Mouse (Mus musculus) layer of hippocampus, adult 9-11 months (tissue): ENCODE results near the gene Mybph.

Source experiments
- DNase-seq: peaks from one replicate; pipeline ENCODE4 v3.0.0; 2022

The Mybph gene

DNA sequence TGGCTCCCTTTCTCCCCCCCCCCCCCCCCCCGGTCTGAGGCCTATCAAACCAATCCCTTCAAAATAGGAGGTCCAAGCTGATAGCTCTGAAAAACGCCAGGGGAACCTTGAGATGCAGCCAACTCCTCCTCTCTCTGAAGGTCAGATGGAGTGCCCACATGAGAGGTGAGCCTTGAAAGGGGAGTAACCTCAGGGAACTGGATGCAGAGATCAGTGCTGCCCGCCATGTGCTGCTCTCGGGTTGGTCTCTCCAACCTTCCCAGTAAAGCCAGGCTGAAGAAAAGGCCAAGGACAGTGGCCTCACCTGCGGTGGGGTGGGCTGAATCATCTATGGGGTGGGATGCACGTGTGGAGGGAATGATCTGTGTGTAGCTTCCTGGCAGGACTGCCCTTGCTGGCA, 19.1 kb downstream of the Mybph start:
- DNase-seq: no peak

DNA sequence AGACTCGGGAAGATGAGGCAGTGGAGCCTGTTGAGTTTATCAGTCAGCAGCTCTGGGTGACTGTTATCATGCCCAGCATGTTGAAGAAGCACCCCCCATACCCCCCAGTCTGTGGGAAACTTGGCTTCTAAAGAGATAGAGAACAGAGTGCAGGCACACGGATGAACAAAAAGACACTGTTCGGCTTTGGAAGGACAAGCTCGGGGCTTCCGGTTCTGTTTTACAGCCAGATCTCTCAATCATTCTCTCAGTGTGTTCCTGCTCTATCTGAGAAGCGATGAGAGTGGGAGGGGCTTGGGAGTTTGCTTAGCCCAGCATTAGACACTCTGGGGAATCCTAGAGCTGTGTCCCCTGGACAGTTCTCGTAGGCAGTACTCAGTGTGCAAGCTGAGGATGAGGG, 20.2 kb downstream of the Mybph start:
- no peak for DNase-seq

DNA sequence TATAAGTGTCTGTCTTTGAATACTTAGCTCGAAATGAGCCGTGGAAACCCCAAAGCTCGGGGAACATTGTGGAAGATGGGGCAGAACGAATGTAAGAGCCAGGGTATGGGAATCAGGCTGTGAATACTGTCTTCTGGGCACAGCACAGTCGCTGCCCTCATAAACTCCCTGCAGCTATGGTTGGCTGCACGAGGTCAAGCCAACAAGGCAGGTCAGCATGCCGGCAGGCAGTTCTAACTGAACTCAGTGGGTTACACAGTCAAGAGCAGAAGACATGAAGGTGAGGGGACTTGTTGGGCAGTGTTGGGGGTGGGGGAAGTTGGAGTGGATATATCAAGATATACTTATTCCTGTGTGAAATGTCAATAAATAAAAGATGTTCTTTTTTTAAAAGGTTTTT, 21.8 kb downstream of the Mybph start:
- no peak for DNase-seq

DNA sequence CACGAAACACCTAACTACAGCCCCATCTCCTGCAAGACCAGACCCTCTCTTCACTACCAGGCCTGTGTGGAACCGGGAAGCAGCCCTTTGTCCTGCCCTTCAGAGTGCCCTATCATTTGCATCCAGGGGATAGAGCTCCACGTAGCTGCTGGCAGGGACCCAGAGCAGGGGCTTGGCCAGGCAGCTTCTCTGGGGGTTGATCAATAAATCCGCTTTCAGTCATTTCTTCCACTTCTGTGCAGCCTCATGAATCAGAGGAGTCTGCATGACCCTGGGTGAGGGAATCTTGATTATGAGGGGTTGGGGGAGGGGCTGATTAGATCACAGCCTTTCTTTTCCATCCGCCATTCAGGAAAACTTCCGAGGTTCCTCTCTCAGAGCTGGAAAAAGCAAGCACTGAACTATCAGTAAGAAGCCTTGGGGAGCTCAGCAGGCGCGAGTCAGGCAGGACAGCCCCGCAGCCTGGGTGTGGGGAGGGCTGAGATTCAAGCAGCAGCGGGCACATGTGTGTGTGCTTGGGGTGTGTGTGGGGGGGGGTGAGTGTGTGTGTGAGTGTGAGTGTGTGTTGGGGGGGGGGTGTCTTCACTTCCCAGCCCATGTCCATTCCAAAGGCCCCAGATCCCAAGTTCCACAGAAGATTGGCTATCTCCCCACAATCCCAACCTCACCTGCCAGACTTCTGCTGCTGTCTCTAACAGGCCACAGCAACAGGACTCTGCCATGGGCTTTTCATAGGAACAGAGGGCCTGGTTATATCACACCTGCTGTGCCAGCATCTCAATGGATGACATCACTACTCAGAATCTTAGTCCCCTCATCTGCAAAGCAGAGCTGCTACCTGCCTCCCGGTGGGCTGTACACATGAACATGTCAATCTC, 22.7 kb downstream of the Mybph start:
- no peak for DNase-seq

DNA sequence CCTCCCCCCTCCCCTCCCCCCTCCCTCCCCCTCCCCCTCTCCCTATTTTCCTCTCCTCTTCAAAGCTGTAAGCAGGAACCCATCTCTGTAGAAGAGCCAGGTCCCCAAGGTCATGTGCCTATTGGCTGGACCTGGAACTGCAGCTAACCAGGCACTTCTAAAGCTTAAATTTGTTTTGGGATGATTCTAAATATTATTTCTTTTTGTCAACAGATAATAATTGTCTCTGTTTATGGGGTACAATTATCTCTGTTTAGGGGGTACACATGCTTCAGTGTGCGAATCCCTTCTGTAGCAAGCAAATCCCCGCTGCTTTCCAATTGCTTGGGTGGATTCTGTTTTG, 23.4 kb downstream of the Mybph start:
- no peak for DNase-seq

DNA sequence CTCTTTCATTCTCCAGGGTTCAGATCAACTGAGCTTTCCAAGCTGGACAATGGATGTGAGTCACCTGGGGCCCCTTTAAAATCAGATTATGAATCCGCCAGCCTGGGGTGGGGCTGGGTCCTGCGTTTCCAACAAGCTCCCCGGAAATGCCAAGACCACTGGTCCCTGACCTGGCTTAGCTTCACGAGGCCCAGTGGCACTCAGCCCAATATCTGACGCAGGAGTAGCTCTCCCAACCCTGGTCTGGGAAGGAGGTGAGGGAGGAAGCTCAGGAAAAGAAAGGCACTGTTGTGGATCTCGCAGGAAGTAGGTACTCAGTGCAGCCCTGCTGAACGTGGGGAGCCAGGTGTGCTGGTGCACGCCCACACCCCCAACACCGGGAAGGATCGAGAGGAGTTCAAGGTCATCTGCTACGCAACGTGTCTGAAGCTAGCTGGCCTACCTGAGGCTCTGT, 23.8 kb downstream of the Mybph start:
- DNase-seq: no peak

DNA sequence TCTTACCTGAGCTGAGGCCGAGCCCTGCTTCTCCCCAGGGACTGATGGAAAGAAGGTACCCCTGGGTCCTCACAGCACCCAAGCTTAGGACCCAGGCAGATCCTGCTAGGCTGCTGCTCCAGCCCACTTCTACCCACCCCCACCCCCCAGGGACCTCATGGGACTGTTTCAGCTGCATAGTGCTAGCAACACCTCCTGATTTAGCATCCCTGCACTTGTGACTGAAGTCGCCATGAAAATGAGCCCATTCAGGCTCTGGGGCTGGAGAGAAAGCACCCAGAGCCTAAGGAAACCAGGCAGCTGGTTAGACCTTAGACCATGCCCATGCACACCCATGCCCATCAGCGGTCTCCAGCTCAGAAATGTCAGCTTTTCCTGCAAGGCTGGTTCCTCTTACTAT, 24.7 kb downstream of the Mybph start:
- no peak for DNase-seq

DNA sequence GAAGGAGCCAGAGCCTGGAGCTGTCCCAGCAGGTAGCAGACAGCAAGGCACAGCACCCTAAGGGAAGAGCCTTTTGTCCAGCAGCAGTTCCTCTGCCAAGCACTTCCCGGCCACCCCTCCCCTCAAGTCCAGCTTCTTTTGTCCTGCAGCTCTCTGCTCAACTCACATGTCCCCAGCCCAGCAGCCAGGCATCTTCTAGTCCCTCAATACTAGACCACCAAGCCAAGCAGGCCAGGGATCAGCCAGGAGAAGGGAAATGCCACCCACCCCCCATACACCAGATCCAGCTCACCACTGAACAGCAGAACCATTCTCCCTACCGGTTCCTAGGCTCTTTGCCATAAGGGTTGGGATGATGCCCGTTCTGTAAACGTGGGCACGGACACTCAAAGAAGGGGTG, 26.4 kb downstream of the Mybph start:
- DNase-seq: no peak

DNA sequence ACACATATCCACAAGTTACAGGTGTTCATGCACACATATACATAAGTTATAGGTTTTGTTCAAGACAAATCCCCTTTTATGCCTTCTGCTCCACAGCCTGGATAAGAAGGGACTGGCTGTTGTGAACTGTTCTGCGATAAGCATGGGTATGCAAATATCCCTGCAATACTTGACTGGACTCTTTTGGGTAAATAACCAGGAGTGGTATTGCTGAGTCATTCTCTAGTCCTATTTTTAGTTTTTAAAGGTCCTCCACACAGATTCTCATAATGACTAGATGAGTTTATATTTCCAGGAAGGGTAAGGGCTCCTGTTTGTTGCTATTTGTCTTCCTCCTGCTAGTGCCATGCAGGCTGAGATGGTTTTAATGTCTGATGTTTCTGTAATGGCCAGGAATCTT, 27.9 kb downstream of the Mybph start:
- no peak for DNase-seq

DNA sequence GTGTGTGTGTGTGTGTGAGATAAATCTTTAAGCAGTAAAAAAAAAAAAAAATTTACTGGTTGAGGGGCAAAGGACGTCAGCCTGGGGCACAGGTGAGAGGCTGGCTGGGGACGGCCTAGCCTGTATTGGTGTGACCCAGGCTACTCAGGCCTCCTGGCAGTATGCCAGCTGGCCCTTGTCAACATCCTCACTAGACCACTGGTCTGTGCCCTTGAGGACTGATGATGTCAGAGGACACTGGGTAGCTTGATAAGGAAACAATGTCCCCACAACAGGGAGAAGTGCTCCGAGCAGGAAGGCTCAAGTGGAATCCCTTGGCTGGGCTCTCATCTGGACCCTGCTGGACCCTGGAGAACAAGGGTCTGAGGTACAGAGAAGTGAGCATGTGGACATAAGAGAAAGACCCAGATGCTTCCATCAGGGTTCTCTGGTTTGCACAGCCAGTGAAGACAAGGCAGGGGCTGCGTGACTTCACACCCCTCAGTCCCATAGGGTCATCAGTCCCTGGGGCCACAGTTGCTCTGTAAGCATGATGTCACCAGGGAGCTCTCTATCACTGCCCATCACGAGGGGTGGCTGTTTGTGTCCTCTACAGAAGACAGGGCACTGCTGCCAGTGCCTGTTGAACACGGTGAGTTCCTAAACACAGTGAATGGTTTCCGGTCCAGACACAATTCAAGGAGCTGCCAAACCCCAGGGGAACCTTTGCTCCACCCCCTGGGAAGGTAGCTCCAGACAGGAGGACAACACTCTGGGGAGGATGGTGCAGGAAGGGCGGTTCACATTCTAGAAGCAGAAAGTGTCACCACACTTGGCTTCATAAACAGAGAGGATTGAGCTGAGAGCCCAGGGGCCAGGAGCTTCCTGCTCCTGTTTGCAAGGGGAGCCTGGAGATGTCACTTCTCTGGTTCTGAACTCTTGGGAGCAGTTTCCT, 29.1 kb downstream of the Mybph start:
- no peak for DNase-seq

DNA sequence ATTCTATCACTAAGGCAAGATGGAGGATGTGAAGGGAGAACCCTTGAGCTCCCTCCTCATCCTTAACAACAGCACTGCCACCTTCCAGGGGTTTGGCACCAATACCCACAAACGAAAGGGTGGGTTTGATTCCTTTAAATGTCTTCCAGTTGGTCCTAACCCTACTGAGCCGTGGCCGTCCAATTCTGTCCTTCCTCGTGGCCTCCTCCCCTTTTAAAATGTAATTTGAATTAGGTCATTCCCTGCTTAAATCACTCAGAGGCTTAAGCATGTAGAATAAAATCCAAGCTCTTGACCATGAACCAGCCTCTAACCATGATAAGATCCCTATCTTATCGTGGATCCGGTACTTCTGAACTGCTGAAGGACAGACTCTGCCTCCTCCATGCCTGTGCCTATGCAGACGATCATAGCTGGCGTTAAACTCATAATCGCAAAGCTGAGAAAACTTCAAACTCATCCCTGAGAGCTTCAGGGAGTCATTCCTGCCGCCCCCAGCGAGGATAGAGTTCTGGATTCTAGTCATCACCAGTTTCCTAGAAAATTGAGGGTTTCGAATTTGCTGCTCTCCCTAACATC, 31.5 kb downstream of the Mybph start:
- DNase-seq: no peak

DNA sequence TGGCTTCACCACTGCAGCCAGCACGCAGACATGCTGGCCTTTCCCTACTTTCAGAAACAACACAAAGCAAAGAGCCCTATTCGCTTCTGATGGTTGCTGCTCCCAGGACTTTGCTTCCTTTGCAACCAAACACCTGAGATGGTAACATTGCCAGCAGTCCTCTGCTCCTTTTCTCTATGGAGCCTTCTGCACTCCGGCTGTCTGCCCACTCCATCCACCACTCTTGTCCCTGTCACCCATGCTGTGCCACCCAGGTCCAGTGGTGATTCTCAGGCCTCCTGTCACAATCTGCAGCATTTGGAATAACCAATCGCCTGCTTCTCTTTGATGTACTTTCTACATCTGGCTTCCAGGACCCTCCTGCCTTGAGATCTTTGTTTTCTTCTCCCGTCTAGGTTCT, 32.1 kb downstream of the Mybph start:
- DNase-seq: no peak

DNA sequence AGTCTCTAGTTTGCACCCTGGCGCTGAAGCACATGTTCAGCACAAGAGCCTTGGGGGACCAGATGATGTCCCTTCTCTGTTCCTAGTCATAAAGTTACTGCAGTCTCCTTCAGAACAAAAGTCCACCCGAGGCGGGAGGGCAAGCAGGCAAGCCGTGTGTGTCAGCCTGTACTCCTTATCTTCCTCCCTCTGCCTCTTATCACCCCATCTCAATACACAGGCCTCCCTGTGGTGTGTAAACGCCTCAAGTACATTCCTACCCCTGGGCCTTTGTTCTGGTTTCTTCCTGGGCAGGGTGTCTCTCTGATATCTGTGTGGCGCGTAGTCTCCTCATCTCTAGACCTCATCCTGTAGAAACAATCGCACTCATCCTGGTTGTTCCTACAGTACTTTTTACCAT, 33.5 kb downstream of the Mybph start:
- no peak for DNase-seq

DNA sequence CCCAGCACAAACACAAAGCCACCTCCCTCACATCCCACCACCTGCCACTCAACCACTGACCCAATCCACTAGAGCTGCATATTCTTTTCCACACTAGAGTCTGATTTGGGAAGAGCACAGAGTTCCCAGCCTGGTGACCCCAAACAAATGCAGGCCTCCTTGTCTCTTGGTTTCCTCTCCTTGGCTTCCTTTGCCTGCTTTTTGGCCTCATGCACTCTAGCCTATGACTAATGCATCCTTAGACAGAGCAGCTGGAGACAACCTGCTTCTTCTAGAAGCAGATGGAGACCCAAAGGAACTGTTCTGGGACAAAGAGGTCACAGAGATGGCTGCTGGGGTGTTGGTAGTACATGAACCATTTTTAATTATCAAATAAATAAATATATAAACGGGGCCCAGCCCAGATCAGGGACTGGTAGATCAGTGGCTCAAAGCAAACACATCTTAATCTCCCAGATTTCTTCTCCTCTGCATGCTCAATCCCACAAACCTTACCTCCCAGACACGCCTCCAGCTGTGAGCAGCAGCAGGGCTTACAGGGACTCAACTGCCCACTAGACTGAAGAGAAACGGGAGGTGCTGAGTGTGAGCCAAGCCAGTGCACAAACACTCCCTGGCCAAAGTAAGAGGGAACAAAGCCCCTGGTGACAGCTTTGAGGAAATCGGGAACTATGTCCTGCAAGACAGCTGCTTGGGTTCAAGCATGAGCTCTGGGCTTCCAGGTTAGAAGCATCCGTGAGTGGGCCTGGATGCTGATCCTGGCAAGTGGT, 36.7 kb downstream of the Mybph start:
- no peak for DNase-seq

DNA sequence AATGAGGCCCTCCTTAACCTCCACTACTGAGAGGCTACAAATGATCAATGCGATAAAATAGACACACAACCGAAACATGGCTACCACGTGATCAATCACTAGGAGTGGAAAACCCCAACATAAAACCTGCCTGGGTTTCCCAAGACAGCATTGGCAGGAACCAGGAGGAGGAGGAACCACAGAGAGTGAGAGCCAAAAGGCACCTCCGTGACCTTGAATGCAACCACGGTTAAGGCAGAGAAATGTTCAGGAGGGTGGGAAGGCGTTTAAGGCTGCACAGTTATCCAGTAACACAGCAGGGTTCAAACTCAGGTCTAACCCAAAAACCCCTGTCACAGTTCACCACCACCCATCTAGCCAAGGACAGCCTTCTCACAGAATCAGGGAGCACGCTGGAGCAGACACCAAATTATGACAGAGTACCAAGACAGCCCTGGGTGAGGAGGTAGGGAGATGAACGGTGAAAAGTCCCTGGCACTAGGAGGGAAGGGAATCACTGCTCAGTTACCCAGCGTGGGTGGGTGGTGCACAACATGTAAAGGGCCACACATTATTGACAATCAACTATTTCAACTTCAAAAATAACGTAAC, 37.5 kb downstream of the Mybph start:
- no peak for DNase-seq

DNA sequence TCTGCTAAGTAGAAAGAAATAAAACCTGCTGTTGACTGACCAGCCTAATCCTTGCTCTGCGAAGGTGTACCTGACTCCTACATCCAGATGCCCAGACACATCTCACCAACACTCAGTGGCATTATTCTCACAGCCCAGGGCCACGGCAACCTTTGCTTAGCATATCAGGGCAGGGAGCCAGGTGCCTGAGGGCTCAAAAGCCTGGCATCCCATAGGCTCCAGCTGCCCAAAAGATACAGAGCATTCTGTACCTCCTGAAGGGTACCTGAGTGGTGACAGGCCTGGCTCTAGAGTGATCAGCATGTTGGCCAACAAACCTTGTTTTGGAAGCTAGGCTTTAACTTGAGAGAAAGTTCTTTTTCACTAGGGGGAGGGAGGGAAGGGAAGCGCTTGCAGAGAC, 38.0 kb downstream of the Mybph start:
- DNase-seq: no peak

DNA sequence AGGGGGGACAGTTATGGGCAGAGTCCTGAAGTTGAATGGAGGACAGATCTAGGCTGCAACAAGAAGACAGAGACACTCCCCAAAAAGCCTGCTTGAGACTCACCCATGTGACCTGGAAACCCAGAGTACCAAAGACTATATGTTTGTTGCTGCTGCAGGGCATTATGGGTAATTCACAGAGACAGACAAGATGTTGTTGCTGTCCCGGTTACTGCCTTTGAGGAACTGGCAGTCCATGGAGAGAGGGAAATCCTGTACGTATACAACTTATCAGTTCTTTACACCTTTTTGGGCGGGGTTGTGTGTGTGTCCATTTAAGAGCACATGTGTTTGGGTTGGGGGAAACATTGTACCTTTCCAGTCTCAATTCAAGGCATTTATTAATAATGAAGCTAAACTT, 38.4 kb downstream of the Mybph start:
- no peak for DNase-seq

DNA sequence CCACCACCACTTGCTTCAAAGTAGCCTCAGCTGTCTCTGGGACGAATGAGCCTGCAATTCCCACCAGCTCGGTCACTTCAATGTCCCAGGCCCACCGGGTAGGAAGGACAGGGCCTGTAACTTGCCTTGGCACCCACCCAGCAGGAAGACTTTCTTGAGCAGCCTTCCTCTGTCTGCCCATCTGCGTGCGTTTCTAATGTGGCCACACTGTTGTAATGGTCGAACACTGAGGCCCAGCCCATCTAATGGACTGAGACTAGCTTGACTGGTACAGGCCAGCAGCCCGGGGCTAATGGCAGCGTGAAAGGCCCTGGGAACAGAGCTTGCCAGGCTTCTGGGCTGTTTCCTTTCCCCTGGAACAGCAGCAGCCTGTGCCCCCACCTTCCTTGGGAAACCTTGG, 39.1 kb downstream of the Mybph start:
- DNase-seq: no peak

DNA sequence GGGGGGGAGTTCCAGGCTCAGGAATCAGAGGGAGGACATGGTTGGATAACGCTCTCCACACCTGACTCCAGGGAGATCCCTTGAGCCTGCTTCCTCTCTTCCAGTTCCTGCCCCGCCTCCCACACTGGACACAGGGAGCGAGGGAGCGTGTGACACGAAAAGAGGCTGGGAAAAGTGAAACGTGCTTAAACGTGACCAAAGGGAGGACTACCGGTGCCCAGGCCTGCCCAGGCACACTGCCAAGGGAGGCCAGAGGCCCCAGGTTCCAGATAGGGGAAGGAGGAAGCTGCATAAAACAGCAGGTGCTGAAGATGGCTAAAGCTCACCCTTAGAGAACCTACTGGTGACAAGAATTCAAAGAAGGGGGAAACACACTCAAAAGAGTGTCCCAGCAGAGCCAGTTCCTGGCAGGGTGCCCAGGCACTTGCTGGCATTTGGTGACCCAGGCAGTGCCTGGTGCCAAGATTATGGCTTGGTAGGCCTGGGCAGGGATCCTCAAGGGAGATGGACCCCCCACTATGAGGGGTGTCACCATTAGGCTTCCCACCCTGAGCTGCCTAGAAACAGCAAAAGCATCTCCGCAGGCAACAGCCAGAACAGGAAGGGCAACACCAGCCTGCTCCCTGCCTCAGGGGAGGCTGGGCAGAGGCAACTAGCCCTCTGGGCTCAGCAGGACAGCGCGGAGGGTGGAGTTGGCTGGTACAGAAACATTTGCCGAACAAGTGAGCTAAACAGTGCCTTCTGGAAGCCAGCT, 39.7 kb downstream of the Mybph start:
- peak; percentile 78 for DNase-seq

DNA sequence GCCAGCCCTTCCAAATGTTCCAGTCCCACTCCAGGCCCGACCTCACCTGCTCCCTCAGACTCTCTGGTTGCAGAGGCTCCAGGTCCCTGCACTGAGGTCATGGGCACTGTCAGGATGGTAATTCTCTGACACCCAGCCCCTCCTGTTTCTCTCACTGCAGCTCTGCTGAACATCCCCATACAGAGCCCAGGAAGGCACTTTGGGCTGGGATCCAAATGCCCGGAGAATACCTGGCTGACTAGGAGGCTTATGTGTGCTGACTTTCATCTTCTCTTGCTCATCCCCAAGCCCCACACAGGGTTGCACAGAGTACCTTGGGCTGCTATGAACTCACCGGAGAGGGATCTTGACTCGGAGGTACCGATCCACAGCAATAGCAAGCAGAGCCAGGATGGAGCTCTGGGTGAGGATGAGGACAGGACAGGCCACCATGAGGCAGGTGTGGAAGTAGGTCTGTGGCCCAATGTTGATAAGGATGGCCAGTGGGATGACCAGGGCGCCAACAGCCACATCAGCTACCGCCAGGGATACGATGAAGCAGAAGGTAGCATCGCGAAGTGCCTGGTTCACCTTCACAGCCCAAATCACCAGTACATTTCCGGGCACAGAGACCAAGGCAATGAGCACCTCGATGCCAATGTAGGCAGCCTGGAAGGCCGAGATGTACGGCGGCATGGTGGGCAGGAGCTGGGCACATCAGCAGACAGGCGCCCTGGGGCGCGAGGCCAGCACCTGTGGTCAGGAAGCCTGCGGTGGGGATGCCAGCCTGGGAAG, 40.6 kb downstream of the Mybph start:
- no peak for DNase-seq
